Mouse (Mus musculus): Measurements from ENCODE around the gene Pbx1. TPM values are rescaled to one million over a fixed set of nuclear protein-coding genes. Genes with fewer than 3 reads are reported as not detected.
A peak's percentile ranks its signal among the peaks of the same experiment; 100 is the strongest.

Gene Pbx1
- total RNA-seq, 1 experiment from 2014 or later, result 44.5 TPM

GRCm38 (mm10) chr1:168197908-168198258, 234.2 kb downstream of the Pbx1 start:
- no peak for ATAC-seq (replicated peaks in 1 of 2; ENCODE audit: insufficient read depth in 1 of 2, low FRiP score in 2 of 2, low TSS enrichment in 1 of 2, low read depth in 1 of 2, poor library complexity in 2 of 2, severe bottlenecking in 2 of 2)

- no peak for ATAC-seq (replicated peaks in 1 of 2; ENCODE audit: insufficient read depth in 1 of 2, low FRiP score in 2 of 2, low TSS enrichment in 1 of 2, low read depth in 1 of 2, poor library complexity in 2 of 2, severe bottlenecking in 2 of 2)
These were observed 234.7 kb downstream of the Pbx1 start for GRCm38 (mm10) chr1:168197195-168197907.

GRCm38 (mm10) chr1:168193364-168193763, 238.7 kb downstream of the Pbx1 start:
- ATAC-seq (replicated peaks in 1 of 2; ENCODE audit: insufficient read depth in 1 of 2, low FRiP score in 2 of 2, low TSS enrichment in 1 of 2, low read depth in 1 of 2, poor library complexity in 2 of 2, severe bottlenecking in 2 of 2), result no peak

- ATAC-seq (replicated peaks in 1 of 2; ENCODE audit: insufficient read depth in 1 of 2, low FRiP score in 2 of 2, low TSS enrichment in 1 of 2, low read depth in 1 of 2, poor library complexity in 2 of 2, severe bottlenecking in 2 of 2), result no peak
These were observed 249.3 kb downstream of the Pbx1 start for GRCm38 (mm10) chr1:168182816-168183215.

GRCm38 (mm10) chr1:168180622-168181441, 251.2 kb downstream of the Pbx1 start:
- ATAC-seq (replicated peaks in 1 of 2; ENCODE audit: insufficient read depth in 1 of 2, low FRiP score in 2 of 2, low TSS enrichment in 1 of 2, low read depth in 1 of 2, poor library complexity in 2 of 2, severe bottlenecking in 2 of 2), result no peak

GRCm38 (mm10) chr1:168179691-168180090, 252.4 kb downstream of the Pbx1 start:
- ATAC-seq (replicated peaks in 1 of 2; ENCODE audit: insufficient read depth in 1 of 2, low FRiP score in 2 of 2, low TSS enrichment in 1 of 2, low read depth in 1 of 2, poor library complexity in 2 of 2, severe bottlenecking in 2 of 2), result no peak

- no peak for ATAC-seq (replicated peaks in 1 of 2; ENCODE audit: insufficient read depth in 1 of 2, low FRiP score in 2 of 2, low TSS enrichment in 1 of 2, low read depth in 1 of 2, poor library complexity in 2 of 2, severe bottlenecking in 2 of 2)
These were observed 253.5 kb downstream of the Pbx1 start for GRCm38 (mm10) chr1:168178611-168179010.

GRCm38 (mm10) chr1:168175586-168175985, 256.5 kb downstream of the Pbx1 start:
- ATAC-seq (replicated peaks in 1 of 2; ENCODE audit: insufficient read depth in 1 of 2, low FRiP score in 2 of 2, low TSS enrichment in 1 of 2, low read depth in 1 of 2, poor library complexity in 2 of 2, severe bottlenecking in 2 of 2), result no peak

GRCm38 (mm10) chr1:168169791-168170190, 262.3 kb downstream of the Pbx1 start:
- ATAC-seq (replicated peaks in 1 of 2; ENCODE audit: insufficient read depth in 1 of 2, low FRiP score in 2 of 2, low TSS enrichment in 1 of 2, low read depth in 1 of 2, poor library complexity in 2 of 2, severe bottlenecking in 2 of 2), result no peak

GRCm38 (mm10) chr1:168169052-168169779, 262.9 kb downstream of the Pbx1 start:
- no peak for ATAC-seq (replicated peaks in 1 of 2; ENCODE audit: insufficient read depth in 1 of 2, low FRiP score in 2 of 2, low TSS enrichment in 1 of 2, low read depth in 1 of 2, poor library complexity in 2 of 2, severe bottlenecking in 2 of 2)

- ATAC-seq (replicated peaks in 1 of 2; ENCODE audit: insufficient read depth in 1 of 2, low FRiP score in 2 of 2, low TSS enrichment in 1 of 2, low read depth in 1 of 2, poor library complexity in 2 of 2, severe bottlenecking in 2 of 2), result no peak
These were observed 264.3 kb downstream of the Pbx1 start for GRCm38 (mm10) chr1:168167781-168168180.

- no peak for ATAC-seq (replicated peaks in 1 of 2; ENCODE audit: insufficient read depth in 1 of 2, low FRiP score in 2 of 2, low TSS enrichment in 1 of 2, low read depth in 1 of 2, poor library complexity in 2 of 2, severe bottlenecking in 2 of 2)
These were observed 265.2 kb downstream of the Pbx1 start for GRCm38 (mm10) chr1:168166841-168167240.

GRCm38 (mm10) chr1:168164945-168165344, 267.1 kb downstream of the Pbx1 start:
- no peak for ATAC-seq (replicated peaks in 1 of 2; ENCODE audit: insufficient read depth in 1 of 2, low FRiP score in 2 of 2, low TSS enrichment in 1 of 2, low read depth in 1 of 2, poor library complexity in 2 of 2, severe bottlenecking in 2 of 2)

GRCm38 (mm10) chr1:168163521-168164233, 268.4 kb downstream of the Pbx1 start:
- peak in 1 of 2 experiments; percentile 22; a peak in 1 of 4 replicates for ATAC-seq (replicated peaks in 1 of 2; ENCODE audit: insufficient read depth in 1 of 2, low FRiP score in 2 of 2, low TSS enrichment in 1 of 2, low read depth in 1 of 2, poor library complexity in 2 of 2, severe bottlenecking in 2 of 2)

GRCm38 (mm10) chr1:168139138-168139682, 292.9 kb downstream of the Pbx1 start:
- ATAC-seq (replicated peaks in 1 of 2; ENCODE audit: insufficient read depth in 1 of 2, low FRiP score in 2 of 2, low TSS enrichment in 1 of 2, low read depth in 1 of 2, poor library complexity in 2 of 2, severe bottlenecking in 2 of 2), result no peak

- no peak for ATAC-seq (replicated peaks in 1 of 2; ENCODE audit: insufficient read depth in 1 of 2, low FRiP score in 2 of 2, low TSS enrichment in 1 of 2, low read depth in 1 of 2, poor library complexity in 2 of 2, severe bottlenecking in 2 of 2)
These were observed 293.4 kb downstream of the Pbx1 start for GRCm38 (mm10) chr1:168138669-168139068.

- ATAC-seq (replicated peaks in 1 of 2; ENCODE audit: insufficient read depth in 1 of 2, low FRiP score in 2 of 2, low TSS enrichment in 1 of 2, low read depth in 1 of 2, poor library complexity in 2 of 2, severe bottlenecking in 2 of 2), result no peak
These were observed 294.2 kb downstream of the Pbx1 start for GRCm38 (mm10) chr1:168137890-168138289.
